Mouse (Mus musculus) lung, postnatal 0 days (tissue): ENCODE data around the gene Tnnc2. TPM values are rescaled to one million over a fixed set of nuclear protein-coding genes. Genes with fewer than 3 reads are reported as not detected.

Source experiments
- ATAC-seq: fragments of 200-750 bp; cut with Nextera tagmentation; 2 replicates; pipeline ENCODE4 v1.8.0; 2017; ENCODE audit warnings: moderate library complexity
- DNase-seq: peaks from one replicate; pipeline ENCODE4 v3.0.0-alpha.2; 2016; ENCODE audit warnings: low spot score
- H3K27ac ChIP-seq: fragments of 300-500 bp; sonication (generic); 2 replicates; pipeline ENCODE4 v1.5.1; 2014; ENCODE audit warnings: antibody characterized with exemption, mild to moderate bottlenecking, low read length, mixed read lengths
- H3K27me3 ChIP-seq: fragments of 300-500 bp; sonication (generic); replicated peaks from 2 replicates; pipeline ENCODE4 v1.6.1; 2014; ENCODE audit warnings: low read length, mixed read lengths; ENCODE audit not compliant: insufficient read depth
- H3K36me3 ChIP-seq: fragments of 300-500 bp; sonication (generic); 2 replicates; pipeline ENCODE4 v1.6.1; 2014; ENCODE audit warnings: low read length, mixed read lengths; ENCODE audit not compliant: insufficient read depth
- H3K4me1 ChIP-seq: fragments of 300-500 bp; sonication (generic); 2 replicates; pipeline ENCODE4 v1.6.1; 2014; ENCODE audit warnings: antibody characterized with exemption, low read depth, low read length, mixed read lengths; ENCODE audit not compliant: insufficient read depth
- H3K4me2 ChIP-seq: fragments of 300-500 bp; sonication (generic); replicated peaks from 2 replicates; pipeline ENCODE4 v1.6.1; 2014; ENCODE audit warnings: low read depth, mild to moderate bottlenecking, low read length, moderate library complexity, mixed read lengths
- H3K4me3 ChIP-seq: fragments of 300-500 bp; sonication (generic); 2 replicates; pipeline ENCODE4 v1.5.1; 2014; ENCODE audit warnings: low read depth, low read length
- H3K9ac ChIP-seq: fragments of 300-500 bp; sonication (generic); replicated peaks from 2 replicates; pipeline ENCODE4 v1.6.1; 2014; ENCODE audit warnings: low read depth, mild to moderate bottlenecking
- H3K9me3 ChIP-seq: fragments of 300-500 bp; sonication (generic); 2 replicates; pipeline ENCODE4 v1.6.1; 2016; ENCODE audit warnings: low read length, mixed read lengths
- CTCF ChIP-seq: IDR thresholded peaks from 2 replicates; pipeline ENCODE4 v1.5.1; 2016; ENCODE audit warnings: antibody characterized with exemption, mild to moderate bottlenecking
- EP300 ChIP-seq: IDR thresholded peaks from 2 replicates; pipeline ENCODE4 v1.6.1; 2016; ENCODE audit warnings: antibody characterized with exemption, mild to moderate bottlenecking, control low read depth
- WGBS: fragments of 180-500 bp; shearing (Covaris S2); extraction: QIAGEN DNeasy Blood & Tissue Kit; methylation state at CpG from one replicate; pipeline ENCODE4 v1.1.7; 2014; 5-methylcytosine and 5-hydroxymethylcytosine counted together
- polyA plus RNA-seq: library from polyadenylated mRNA; unstranded; fragments of >200 nt; fragmentation: Nextera tagmentation; extraction: Ambion mirVana; gene quantifications from 2 replicates; pipeline ENCODE4 v1.2.1, GENCODE M21; 2015

The Tnnc2 gene
- polyA plus RNA-seq, 1 experiment from 2014 or later: 0.47 TPM

DNA sequence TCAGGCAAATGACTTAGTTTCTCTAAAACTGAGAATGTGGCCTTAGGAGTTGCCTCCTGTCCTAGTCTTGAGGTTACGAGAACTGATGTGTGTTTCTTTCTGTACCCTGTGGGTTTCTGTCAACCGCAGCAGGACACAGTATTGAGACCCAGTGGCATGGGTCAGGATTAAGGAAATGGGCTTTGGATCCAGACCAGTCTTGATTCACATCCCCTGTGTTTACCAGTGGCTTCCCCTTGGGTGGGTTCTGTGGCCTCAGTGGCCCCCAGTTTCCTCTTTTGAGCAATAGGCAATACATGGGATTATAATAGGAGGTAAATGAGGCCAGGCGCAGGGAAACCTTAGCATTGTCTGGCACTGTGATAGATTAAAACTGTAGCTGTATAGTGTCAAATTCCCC, 7.3 kb upstream of the Tnnc2 start:
- ATAC-seq (no peak), DNase-seq (no peak)
- Histone ChIP-seq H3K4me2 (peak overlapping the region; percentile 89), H3K4me1 (0 out of 2 replicates have a peak, but pooled peaks cover 8% of the 10 kb centered on the region), H3K9ac (no peak overlapping the region), H3K4me3 (no peak overlapping the region), H3K27ac (peak overlapping the region; percentile 20; the same call in 1 of the 2 replicates), H3K9me3 (no peaks in the 10 kb centered on the region), H3K36me3 (peaks cover 6% of the 10 kb centered on the region; the same call in 1 of the 2 replicates), H3K27me3 (no peaks in the 10 kb centered on the region)
- WGBS: 70% methylated on average over 3 of the region's 3 CpGs
- TF ChIP-seq CTCF: no peak
- TF ChIP-seq EP300: no peak

DNA sequence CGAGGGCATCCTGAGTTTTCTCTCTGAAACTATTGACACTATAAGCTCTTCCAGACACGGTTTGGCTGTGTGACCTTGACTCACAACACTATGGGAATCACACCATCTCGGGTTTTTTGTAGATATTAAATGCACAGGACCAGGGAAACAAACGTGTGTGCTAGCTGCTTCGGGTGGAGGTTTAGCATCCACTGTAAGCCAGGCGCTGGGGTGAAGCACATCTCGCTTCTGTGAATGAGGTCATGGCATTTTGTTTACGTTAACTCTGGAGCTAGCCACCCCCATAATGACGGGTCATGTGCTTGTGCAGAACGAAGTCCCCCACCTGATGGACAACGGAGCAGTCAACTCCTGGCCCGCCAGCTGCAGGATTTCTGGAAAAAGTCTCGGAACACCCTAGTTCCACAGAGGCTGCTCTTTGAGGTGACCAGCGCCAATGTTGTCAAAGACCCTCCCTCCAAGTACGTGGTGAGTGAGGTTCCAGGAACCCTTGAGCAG, 6.7 kb upstream of the Tnnc2 start:
- Histone ChIP-seq H3K27me3 (no peaks in the 10 kb centered on the region), H3K36me3 (no peaks in the 10 kb centered on the region), H3K9me3 (no peaks in the 10 kb centered on the region), H3K27ac (peak overlapping the region; percentile 96), H3K9ac (peak overlapping the region; percentile 70), H3K4me1 (0 out of 2 replicates have a peak, but pooled peaks cover 8% of the 10 kb centered on the region), H3K4me2 (peak overlapping the region; percentile 89), H3K4me3 (peak overlapping the region; percentile 71)
- DNase-seq (peak; percentile 80), ATAC-seq (peak; percentile 32)
- TF ChIP-seq CTCF: no peak
- TF ChIP-seq EP300: no peak
- 5% methylated on average over 15 of the region's 15 CpGs for WGBS

DNA sequence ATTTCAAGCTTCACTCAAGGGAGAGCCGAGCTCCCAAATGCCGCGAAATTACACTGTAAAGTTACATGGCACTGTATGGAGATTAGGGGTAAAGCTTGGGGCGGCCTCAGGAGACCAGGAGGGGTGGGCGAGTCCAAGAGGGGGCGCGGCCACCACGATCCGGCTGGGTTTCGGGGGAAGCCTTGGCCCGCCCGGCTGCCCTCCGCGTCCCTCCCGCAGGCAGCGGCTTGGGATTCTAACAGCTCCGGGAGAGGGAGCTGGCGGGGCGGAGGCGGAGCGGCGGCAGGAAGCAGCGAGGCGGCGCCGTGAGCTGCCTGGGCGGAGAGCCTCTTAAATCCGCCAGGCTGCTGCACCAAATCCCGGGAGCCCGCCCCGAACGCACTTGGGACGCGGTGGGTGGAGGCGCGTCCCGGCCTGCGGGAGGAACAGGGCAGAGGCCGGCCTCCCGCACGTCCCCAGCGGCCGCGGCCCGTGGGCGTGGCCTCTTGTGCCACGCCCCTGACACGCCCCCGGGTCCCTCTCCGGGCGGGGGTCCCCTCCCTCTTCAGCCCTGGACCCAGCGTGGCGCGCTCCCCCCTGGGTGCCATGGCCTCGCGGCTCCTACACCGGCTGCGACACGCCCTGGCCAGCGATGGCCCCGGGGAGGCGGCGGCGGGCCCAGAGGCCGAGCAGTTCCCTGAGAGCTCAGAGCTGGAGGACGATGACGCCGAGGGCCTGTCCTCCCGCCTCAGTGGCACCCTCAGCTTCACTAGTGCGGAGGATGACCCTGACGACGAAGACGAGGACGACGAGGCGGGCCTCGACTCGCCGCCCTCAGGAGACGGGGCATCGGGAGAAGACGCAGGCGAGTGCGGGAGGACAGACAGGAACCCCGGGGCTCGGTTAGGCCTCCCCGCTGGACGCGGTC, 6.0 kb upstream of the Tnnc2 start, which contains the start of gene Snx21:
Snx21 (plus strand) TSS at position 343 of the 907 bp plus-strand sequence.
- Histone ChIP-seq H3K4me1 (0 out of 2 replicates have a peak, but pooled peaks cover 8% of the 10 kb centered on the region), H3K36me3 (no peaks in the 10 kb centered on the region), H3K9me3 (no peaks in the 10 kb centered on the region), H3K27me3 (no peaks in the 10 kb centered on the region), H3K4me3 (peak within 1 kb of the TSS; percentile 71), H3K4me2 (peak within 1 kb of the TSS; percentile 89), H3K27ac (peak within 1 kb of the TSS; percentile 96), H3K9ac (peak within 1 kb of the TSS; percentile 70)
- peak; percentile 95 for DNase-seq
- WGBS: under 1% methylated on average over 59 of the region's 89 CpGs
- ATAC-seq: peak; percentile 94
- TF ChIP-seq CTCF (peak; percentile 69), EP300 (no peak)

DNA sequence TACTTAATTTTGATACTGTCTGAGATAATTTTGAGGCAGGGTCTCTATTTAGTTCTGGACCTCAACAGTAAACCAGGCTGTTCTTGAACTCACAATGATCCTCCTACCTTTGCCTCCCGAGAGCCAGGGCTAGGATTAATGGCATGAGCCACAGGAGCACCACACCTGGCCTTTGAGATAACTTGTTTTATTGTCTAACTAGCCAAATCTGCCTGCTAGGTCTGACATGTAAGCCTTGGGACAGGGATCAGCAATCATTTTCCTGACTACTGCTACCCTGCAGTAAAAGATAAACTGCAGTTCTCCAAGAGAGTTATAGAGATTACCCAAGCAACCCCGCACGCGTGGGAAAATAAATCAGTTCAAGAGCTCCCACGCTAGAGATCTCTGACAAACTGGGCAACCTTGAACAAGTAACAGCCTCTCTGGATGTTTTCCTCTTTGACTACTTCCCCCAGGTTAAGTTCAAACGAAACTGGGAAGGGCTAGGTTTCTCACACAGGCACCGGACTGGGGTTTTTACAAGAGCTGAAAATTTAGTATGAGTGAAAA, 5.2 kb upstream of the Tnnc2 start:
- no peaks in the 10 kb centered on the region for H3K27me3 ChIP-seq

DNA sequence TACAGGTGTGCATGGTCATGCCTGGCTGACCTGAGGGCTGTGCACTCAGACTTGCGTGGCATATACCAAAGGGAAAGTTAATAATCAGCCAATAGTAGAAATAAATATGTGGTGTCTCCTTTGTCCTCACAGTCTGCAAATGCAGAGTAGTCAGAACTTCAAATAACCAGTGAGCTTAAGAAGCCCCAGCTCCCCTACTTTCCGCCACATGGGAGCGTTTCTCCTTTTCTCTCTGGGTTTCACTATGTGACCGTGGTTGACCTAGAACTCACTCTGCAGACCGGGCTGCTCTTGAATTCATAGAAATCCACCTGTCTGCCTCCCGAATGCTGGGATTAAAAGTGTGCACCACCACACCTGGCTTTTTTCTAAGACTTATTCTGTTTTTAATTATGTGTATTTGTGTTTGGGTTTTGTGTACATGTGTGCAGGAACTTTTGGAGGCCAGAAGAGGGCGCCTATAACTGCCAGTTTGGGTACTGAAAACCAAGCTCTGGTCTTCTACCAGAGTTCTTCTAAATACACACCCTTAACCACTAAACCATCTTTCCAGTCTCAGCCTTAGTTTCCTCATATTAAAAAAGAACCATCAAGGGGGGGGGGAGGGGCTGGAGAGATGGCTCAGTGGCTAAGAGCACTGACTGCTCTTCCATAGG, 4.3 kb upstream of the Tnnc2 start:
- TF ChIP-seq CTCF (peak; percentile 59), EP300 (no peak)
- Histone ChIP-seq H3K9me3 (no peaks in the 10 kb centered on the region), H3K4me2 (no peak overlapping the region), H3K4me1 (0 out of 2 replicates have a peak, but pooled peaks cover 8% of the 10 kb centered on the region), H3K27ac (no peak overlapping the region), H3K4me3 (no peak overlapping the region), H3K9ac (no peak overlapping the region), H3K27me3 (no peaks in the 10 kb centered on the region), H3K36me3 (no peaks in the 10 kb centered on the region)
- WGBS: 76% methylated on average over 7 of the region's 7 CpGs
- ATAC-seq (no peak), DNase-seq (peak; percentile 44)

More for the DNA sequence above, 5.2 kb upstream of the Tnnc2 start:
- Histone ChIP-seq H3K9ac (peak overlapping the region; percentile 70; the same call in 1 of the 2 replicates), H3K4me3 (peak overlapping the region; percentile 71), H3K9me3 (no peaks in the 10 kb centered on the region), H3K4me1 (0 out of 2 replicates have a peak, but pooled peaks cover 8% of the 10 kb centered on the region), H3K27ac (peak overlapping the region; percentile 96), H3K4me2 (peak overlapping the region; percentile 89), H3K36me3 (no peaks in the 10 kb centered on the region)
- 3% methylated on average over 7 of the region's 7 CpGs for WGBS
- TF ChIP-seq CTCF (no peak), EP300 (no peak)
- DNase-seq (no peak), ATAC-seq (no peak)

DNA sequence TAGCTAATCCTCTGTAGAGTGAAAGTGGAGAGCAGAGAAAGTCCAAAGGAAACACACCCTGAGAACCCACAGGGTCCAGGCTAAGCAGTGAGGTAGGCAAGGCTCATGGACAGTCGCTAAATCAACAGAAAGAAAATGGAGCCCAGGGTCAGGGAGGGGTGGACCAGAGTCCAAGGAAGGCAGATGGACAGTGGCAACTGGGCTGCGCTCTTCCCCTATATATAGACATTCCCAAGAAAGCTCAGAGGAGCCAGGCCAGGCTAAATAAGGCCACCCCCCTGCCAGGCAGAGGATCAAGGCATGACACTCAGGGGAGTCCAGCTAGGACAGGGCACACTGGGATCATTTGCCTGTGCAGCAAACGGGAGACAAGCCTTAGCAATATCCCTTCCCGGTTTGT, 2.1 kb upstream of the Tnnc2 start:
- ATAC-seq (no peak), DNase-seq (no peak)
- Histone ChIP-seq H3K4me3 (no peak overlapping the region), H3K9me3 (no peaks in the 10 kb centered on the region), H3K36me3 (no peaks in the 10 kb centered on the region), H3K27ac (no peak overlapping the region), H3K4me2 (no peak overlapping the region), H3K9ac (no peak overlapping the region), H3K27me3 (no peaks in the 10 kb centered on the region), H3K4me1 (0 out of 2 replicates have a peak, but pooled peaks cover 6% of the 10 kb centered on the region)
- TF ChIP-seq CTCF (no peak), EP300 (no peak)
- 63% methylated on average over 4 of the region's 4 CpGs for WGBS
